Mouse (Mus musculus) kidney, postnatal 14 days (tissue): ENCODE data around the gene Tent4a.

Experiments
- DNase-seq: peaks from one replicate; pipeline ENCODE4 v3.0.0; 2022; ENCODE audit warnings: mixed read lengths

Tent4a gene

DNA sequence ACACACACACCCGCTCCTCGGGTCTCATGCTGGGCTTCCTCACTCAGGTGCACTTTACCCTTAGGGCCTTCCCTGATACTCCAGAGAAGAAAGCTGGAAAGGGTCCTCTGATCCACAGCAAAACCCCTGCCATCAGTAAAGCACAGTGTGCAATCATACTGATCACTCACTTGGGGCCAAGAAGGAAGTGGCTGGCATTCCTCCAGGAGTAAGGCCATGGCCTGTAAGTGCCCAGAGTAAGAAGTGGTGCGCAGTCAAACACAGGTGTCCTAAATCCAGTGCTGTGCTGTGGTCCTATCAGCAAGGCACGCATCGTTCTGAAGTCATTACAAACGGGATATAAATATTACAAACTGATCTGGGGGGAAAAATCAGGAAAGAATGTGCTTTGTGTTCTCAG is 17.0 kb downstream of the Tent4a start:
- peak; percentile 60 for DNase-seq

DNA sequence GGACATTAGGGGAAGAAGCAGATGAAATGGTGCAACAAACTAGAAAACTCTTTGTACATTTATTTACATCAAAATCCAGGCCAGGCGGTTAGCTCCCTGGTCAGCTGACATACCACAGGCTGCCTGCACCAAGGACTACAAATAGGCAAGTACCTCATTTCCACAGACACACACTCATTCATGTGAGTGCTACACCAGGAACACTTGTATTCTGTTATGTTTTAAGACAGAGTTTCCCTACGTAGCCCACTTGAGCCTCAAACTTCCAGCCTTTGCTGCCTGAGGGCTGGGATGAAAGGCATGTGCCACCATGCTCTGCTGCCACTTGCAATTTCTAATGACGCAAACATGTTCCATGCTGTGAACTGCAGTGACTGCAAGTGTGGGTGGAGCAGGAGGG is 19.3 kb downstream of the Tent4a start:
- DNase-seq: no peak

DNA sequence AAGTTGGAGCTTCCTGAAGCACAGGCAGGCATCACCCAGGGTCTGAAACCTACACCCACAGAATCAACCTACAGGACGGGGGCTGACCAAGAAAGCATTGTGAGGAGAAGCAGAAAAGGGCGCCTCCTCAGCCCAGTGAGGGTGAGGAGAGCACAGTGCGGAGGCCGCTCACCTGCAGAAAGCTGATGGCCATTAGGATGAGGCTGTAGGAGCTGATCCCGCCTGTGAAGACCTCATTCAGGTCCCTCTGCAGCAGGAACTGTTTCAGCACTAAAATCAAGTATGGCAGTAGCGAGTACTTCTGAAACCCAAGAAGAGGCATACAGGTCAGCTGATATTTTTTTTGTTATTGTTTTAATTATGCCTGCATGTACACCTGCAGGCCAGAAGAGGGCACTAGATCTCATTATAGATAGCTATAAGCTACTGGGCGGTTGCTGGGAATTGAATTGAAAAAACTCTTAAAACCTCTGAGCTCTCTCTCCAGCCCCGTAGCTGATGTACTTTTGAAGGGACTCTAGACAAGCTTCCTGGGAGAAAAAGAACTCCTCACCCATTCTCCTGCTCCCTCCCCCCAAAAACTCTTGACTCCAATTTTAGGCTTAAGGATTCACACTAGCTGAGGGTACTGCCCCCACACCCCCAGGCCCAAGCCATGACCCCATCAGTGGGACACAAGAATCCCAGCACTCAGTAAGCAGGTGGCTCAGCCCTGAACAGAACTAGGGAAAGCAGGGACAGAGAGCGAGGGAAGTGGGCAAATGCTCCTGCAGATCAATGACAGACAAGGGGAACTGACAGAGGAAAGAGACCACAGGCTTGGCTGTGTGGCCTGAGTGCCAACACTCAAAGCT is 24.8 kb downstream of the Tent4a start:
- DNase-seq: peak; percentile 48

DNA sequence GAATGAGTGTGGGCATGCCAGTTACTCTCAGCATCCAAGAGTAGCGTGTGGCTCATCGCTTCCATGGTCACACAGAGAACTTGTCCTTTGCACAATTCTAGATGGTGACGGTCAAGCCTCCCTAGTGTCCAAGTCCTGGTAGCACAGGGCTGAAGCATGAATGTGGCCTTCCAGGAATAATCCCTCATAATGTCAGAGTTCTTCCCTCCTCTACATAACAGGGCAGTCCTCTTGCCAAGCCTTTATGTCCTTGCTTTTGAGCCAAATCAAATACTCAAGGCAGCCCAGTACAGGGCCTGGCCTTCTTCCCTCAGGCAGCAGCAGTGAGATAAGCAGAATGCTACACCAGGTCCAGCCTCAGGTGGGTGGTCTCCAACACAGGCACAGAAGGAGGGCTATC is 26.8 kb downstream of the Tent4a start:
- no peak for DNase-seq

DNA sequence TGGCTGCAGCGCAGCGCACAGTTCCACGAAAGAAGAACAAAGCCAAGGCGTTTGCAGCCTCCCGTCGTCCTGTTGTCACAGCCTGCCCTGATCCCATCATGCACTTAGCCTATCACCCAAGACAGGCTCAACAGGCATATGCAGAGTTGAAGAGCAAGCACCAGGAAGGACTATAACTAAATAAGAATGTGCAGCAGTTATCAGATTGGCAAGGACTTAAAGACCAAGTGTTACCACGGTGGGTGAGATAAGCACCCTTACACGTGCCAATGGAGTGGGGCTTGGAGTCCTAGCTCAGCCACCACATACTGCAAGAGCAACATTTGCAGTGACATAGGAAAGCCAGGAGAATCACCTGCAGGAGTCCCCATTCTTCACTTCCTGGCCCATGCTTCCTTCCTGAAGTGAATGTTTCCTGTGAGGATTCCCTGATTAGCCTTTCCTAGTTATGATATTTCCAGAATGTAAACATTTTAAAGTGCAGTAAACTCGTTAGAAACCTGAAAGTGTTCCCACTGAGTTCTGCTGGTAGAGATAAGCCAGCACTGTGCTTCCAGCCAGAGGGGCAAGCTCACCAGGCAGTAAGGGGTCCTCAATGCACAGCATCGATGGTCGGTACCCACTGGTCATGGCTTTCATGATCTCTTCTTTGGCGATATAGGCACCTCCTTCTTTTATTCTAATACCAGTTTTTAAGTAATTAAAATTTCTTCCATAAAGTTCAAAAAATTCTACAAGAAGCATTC is 27.9 kb downstream of the Tent4a start:
- DNase-seq: no peak

DNA sequence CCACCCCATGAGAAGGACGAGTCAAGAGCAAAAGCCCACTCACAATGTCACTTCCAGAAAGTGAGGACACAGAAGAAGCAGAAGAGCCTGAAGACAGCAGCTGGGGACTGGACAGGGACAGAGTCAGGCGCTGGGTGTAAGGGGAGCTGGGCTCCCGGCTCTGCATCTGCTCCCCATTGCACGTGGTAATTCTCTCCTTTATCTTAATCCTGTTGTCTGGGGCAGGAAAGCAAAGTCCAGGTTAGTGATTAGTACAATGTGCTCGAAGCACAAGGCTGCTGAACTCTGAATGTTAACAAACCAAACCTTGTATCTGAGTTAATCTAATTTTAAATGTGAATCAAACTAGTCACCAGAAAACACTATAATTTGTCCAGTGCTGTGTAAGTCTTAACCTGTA is 31.6 kb downstream of the Tent4a start:
- no peak for DNase-seq

DNA sequence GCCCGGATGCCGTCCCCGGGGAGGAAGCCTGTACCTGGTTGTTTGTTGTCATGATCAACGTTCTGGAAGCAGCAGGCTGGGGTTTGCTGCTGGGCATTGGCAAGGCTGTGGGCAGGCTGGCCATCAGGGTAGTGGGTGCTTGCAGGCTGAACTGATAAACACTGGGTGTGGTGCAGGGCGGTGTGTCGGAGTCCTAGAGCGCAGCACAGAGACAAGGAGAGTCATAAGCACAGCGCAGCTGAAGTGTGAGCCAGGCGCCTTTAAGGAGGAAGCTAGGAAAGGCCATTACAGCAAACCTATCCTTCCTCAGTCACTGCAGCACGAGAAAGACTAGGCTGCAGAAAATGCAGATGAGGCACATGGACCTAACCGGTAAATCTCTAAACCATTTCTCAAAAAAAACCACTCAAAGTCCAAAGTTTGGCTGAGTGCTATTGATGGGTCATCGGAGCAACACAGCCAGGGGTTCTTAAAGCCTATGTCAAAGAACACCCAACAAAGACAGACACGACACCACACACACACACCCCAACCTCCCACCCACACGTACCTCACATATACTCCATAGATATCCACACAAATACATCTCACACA is 32.2 kb downstream of the Tent4a start:
- no peak for DNase-seq

DNA sequence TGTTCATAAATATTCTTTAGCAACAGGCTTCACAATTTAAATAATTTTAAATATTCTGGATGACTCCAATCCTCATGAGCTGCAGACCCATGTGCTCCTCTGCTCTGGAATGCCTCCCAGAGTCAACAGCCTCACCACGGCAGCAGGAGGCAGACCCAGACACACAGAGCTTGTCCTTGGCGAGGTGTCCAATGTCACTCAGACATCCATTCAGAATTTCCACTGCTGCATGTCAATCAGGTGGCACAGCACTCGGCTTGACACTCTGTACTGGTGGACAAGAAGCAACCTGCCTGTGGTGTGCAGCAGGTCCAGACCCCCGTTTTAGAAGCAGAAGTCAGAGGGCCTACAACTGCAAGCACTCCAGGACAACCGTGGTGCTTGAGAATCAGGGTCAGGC is 36.1 kb downstream of the Tent4a start:
- no peak for DNase-seq

DNA sequence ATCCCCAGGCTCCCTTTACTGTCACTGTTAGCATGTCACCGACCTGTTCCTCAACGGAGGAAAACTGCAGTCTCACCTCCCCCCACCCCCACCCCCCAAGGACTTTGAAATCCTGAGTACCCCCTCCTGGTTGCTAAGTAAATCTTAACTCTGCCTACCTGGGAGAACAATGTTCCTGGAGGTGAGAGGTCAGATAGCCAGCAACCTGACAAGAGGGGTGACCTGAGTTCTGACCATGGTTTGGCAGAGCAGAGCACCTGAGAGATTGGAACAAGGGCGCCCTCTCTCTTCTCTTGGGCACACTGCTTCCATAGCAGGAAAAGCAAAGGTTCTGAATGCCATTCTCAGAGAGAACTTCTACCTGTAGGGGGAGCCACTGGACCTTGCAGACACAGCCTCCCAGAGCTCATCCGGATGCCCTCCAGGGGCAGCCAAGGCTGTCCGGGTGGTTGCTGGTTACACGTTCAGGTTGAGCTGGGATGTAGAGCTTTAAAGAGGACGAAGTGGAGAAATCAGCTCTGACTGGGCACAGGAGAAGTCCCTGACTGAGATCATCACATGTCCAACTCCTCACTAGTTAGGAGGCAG is 41.4 kb downstream of the Tent4a start:
- DNase-seq: peak; percentile 70

DNA sequence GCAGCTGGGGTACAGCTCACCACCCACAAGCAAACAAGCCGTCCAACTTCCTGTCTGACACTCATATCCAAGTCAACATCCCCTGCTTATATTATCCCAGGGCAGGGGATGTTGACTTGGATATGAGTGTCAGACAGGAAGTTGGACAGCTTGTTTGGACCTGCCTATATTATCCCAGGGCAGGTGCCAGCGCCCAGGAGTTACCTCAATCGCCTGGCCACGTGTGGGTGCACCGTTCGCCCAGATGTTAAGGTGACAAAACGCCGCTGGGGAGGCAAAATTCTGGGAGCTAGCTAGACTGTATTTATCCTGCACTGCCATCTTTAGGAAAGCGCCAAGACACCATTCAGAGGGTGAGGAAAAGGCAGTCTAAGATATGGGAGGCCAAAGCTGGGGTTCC is 44.6 kb downstream of the Tent4a start:
- no peak for DNase-seq

DNA sequence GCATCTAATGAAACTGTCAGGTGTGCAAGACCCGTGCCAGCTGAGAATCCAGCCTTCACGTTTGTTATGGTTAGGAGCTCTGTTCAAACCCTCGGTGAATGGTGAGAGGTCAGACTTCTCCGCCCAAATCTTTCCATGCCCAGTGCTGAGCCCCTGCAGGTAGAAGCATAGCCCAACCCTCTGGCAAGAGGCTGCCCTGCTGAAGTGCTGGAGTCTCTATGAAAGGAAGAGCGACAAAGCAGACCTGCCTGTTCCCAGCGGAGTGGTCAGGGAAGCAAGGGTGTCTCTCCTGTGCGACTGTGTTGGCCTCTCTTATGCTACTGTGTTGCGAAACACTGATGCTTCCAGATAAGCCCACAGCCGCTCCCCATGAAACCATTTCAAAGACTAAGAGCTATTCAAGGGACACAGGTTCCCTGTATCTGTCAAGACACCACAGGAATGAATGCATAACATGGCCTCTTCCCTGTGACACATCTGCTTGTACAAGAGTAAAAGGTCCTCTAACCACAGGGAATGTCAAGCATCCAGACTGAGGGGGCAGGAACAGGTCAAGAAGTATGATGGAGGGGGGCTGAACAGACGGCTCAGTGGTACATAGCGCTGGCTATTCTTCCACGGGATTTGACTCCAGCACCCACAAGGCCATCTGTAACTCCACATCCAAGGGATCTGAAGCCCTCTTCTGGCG is 45.7 kb downstream of the Tent4a start:
- DNase-seq: no peak

DNA sequence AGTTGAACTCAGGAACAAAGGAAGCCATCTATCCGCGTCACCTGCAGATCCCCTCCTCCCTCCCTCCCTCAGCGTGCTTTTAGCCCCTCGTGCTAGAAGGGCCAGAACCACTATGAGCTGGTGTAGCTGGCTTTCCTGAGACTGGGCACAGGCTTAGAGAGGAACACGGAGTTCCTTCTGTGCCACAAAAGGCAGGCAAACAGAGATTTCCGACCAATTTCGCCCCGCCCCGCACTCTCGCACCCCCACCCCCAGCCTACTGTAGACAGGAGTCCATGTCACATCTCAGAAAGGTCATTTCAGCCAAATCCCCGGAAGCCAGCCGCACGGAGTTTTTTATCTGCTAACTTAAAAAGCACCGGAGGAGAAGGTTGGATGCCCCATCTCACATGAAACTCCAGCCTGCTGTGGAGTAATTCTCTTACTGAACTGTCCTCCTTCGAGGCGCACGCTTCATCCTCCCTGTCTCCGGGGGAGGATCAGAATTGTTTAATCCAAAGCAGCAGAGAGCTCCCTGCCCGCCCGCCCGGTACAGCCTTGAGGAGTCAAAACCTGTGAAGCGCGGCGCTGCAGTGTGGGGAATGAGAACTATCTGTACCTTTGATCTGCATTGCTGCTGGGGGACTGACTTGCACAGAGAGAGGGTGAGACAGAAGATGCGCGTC is 46.7 kb downstream of the Tent4a start:
- peak; percentile 29 for DNase-seq

DNA sequence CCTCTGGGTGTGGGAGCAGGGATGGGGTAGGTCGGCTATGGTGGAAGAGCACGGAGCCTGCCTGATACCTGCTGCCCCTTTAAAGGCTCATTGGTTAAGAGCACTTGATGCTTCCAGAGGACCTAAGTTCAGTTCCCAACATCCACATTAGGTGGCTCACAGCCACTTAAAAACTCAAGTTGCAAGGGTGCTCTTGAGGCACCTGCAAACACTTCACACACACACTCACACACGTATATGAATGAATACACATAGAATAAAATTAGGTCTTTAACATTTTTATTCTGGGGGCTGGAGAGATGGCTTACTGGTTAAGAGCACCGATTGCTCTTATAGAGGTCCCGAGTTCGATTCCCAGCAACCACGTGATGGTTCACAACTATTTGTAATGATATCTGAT is 47.3 kb downstream of the Tent4a start:
- no peak for DNase-seq

DNA sequence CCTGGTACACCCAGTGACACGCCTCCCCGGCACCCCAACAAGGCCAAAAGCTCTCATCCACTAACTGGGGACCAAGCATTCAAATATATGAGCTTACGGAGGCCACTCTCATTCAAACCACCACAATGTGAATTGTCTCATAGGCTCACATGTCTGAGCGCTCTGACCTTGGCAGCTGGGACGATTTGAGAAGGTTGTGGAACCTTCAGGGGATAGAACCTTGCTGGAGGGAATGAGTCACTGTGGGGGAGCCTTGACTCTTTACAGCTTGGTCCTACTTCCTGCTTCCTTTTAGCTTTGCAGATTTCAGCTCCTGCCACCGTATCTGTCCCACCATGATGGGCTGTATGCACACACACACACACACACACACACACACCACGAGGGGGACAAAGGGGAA is 48.6 kb downstream of the Tent4a start:
- DNase-seq: no peak

DNA sequence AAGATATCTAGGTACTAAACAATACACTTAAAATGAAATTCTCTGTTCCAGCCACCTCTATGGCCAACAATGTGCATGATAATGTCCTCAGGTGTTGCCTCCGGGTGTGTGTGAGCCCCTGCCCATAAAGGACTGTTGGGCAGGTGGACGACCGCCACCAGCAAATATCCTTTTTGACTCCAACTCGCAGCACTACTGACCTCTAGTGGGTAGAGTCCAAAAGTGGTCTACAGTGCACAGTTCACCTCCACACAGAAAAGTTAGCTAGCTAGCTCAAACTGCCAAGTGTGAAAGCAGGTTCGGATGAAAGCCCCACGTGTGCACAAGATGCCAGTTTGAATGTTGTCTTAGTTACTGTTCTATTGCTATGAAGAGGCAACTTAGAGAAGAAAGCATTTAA is 49.1 kb downstream of the Tent4a start:
- peak; percentile 37 for DNase-seq

DNA sequence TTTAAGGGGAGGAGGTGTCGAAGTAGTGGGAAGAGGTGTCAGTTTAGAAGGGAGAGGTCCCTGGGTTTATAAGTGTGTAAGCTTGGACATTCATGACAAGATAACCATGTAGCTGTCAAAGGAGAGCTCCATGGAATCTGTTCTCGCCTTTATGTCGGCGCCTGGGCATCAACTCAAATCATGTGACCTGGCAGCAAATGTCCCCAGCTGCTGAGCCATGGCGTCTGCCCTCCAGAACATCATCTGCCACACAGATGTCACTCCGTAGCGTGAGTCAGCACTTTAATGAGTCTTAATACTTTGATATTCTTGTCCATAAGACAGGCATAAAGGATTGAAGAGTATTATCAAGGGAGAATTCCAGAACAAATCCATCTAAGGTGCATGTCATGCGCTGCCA is 51.7 kb downstream of the Tent4a start:
- DNase-seq: no peak

DNA sequence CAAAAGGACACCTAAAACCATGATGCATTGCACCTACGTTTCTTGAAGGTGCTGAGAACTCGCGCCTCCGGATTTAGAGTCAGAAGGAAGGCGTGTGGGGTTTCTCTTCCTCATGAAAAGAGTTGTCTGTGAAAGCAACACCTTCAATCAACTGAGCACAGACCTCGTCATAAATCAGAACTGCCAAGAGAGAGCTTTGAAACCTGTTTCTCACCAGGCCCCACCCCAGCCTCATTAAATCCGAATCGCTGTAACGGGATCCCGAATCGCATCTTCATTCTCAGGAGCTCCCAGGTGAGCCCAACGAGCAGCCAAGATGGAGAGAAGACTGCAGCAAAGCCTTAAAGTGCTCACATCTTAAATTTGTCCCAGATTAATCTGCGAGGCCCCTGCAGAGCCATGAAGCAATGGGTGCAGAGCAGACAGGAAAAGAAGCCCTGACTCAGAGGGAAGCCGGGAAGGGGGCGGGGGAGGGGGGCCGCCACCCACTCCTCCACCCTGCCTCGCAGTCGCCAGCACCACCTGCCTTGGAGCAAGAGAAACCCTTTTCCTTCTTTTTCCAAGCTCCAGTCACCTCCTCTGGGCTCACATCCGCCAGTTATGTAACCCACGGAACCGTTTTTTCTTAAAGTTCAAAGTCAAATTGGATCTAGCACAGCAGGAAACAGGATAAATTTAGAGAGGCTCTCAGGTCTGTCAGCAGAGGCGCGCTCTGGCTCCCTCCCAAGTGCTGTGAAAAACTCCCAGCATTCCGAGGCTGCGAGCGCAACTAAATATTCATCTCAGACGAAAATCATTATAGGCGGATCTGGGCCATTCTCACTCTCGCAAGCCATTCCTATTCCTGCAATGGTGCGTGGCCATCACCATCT is 52.5 kb downstream of the Tent4a start:
- peak; percentile 82 for DNase-seq

DNA sequence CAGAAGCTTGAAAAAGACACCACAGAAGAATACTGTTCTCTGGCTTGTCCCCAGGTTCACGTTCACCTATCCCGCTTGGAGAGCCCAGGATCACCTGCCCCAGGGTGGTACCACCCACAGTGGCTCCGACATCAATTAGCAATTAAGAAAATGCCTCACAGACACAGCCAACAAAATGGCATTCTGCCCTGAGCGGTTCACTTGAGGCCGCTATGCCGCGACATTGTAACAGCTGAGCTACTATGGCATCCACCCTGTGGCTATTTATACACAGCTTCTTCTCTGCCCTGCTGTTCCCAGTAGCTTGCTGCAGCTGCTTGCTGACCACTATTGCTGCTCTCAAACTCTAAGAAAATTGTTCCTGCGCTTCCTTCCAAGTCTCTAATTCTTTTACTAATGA is 53.4 kb downstream of the Tent4a start:
- peak; percentile 16 for DNase-seq

DNA sequence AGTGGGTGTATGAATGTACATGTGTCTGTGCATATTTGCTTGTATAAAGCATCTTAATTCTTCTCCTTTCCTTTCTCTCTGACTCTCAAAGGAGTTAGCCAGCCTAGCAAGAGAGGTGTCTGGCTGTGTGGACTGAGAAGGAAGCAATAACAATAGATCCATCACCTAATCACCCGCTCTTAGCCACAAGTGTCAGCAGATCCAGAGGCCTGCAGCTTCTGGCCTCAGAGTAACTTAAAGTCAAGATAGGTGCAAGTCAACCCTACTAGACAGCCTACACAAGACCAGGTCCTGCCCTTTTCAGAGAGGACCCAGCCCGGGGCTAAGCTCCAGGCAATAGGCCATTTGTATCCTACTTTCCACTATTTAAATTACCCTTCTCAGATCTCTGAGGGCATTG is 54.5 kb downstream of the Tent4a start:
- no peak for DNase-seq

DNA sequence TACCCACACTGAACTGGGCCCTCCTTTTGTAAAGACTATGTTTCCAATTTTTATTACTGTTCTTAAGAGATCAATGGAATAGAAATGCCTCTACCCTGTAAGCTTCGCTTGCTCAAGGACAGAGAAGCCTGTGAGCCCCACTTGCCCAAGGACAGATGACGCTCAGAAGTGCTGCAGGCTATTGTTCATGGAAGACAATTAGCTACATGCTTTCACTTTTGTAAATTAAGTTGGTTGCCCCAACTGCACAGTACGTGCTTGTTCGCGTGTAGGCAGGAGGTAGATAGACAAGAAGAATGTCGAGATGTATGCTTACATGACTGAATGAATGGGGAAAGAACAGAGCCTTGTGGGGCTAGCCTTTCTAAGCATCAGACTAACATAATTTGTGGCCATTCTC is 55.7 kb downstream of the Tent4a start:
- no peak for DNase-seq
